Mouse (Mus musculus) hindbrain, embryonic 11.5 days (tissue): ENCODE data around the gene Gm47791. TPM values are rescaled to one million over a fixed set of nuclear protein-coding genes. Genes with fewer than 3 reads are reported as not detected.

Experiments used
- ATAC-seq: fragments of 200-750 bp; cut with Nextera tagmentation; 2 replicates; pipeline ENCODE4 v1.8.0; 2017; ENCODE audit warnings: mild to moderate bottlenecking, moderate TSS enrichment, moderate library complexity; ENCODE audit not compliant: low FRiP score
- DNase-seq: peaks from one replicate; pipeline ENCODE4 v3.0.0-alpha.2; 2015; ENCODE audit warnings: low spot score
- H3K27ac ChIP-seq: fragments of 300-500 bp; sonication (generic); 2 replicates; pipeline ENCODE4 v1.5.1; 2014; ENCODE audit warnings: mild to moderate bottlenecking, low read depth, low read length
- H3K27me3 ChIP-seq: fragments of 300-500 bp; sonication (generic); 2 replicates; pipeline ENCODE4 v1.6.1; 2014; ENCODE audit warnings: mild to moderate bottlenecking, low read length, moderate library complexity, mixed read lengths; ENCODE audit not compliant: control insufficient read depth, insufficient read depth
- H3K36me3 ChIP-seq: fragments of 300-500 bp; sonication (generic); 2 replicates; pipeline ENCODE4 v1.6.1; 2014; ENCODE audit warnings: mild to moderate bottlenecking, low read length, moderate library complexity, mixed read lengths; ENCODE audit not compliant: control insufficient read depth, insufficient read depth
- H3K4me1 ChIP-seq: fragments of 300-500 bp; sonication (generic); replicated peaks from 2 replicates; pipeline ENCODE4 v1.6.1; 2014; ENCODE audit warnings: low read length, mixed read lengths; ENCODE audit not compliant: control insufficient read depth, insufficient read depth
- H3K4me2 ChIP-seq: fragments of 300-500 bp; sonication (generic); replicated peaks from 2 replicates; pipeline ENCODE4 v1.6.1; 2014; ENCODE audit warnings: mild to moderate bottlenecking, low read depth, low read length
- H3K4me3 ChIP-seq: fragments of 300-500 bp; sonication (generic); 2 replicates; pipeline ENCODE4 v1.5.1; 2014; ENCODE audit warnings: low read depth, low read length
- H3K9ac ChIP-seq: fragments of 300-500 bp; sonication (generic); 2 replicates; pipeline ENCODE4 v1.6.1; 2014; ENCODE audit warnings: low read depth, low read length
- H3K9me3 ChIP-seq: fragments of 300-500 bp; sonication (generic); 2 replicates; pipeline ENCODE4 v1.6.1; 2016; ENCODE audit warnings: low read length; ENCODE audit not compliant: control insufficient read depth
- WGBS: fragments of 180-500 bp; shearing (Covaris S2); extraction: QIAGEN DNeasy Blood & Tissue Kit; methylation state at CpG from one replicate; pipeline ENCODE4 v1.1.7; 2014; 5-methylcytosine and 5-hydroxymethylcytosine counted together
- polyA plus RNA-seq: library from polyadenylated mRNA; unstranded; fragments of >200 nt; fragmentation: Nextera tagmentation; extraction: Ambion mirVana; gene quantifications from 2 replicates; pipeline ENCODE4 v1.2.1, GENCODE M21; 2014

Gene Gm47791
- polyA plus RNA-seq, 1 experiment from 2014 or later: not detected

DNA sequence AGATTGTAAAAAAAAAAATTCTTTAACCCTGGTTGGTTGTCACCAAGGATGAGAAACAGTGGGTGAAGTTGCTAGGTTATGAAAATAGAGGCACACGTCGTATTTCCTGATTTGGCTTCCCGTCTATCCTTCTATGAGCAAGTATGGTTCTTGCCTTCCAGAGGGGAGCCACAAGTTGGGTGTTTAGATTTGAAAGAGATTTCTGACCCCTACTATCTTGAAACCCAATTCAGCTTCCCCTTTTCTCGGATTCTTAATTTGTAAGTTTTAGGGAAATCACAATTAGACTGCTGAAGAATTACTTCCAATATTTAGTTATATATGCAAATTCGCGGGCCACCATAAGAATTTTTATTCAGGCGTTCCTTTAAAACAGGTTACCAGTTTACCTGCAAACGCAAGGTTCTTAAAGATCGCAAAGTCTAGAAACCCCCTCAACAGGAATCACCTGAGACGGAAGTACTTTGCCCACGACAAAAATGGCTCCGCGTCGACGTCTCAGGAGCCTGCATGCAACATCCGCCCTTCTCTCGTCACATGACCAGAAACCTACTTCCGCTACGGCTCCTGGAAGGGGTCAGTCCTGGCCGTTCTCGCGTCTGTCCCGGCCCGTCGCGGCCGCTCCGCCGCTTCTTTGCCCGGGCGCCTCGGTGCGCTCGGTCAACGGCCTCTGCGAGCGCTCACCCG, 46.6 kb downstream of the Gm47791 start, which contains the start of gene Mff:
Mff (plus strand) TSS at position 552 of the 687 bp plus-strand sequence.
- Histone ChIP-seq H3K9ac (peak within 1 kb of the TSS; percentile 96), H3K27ac (no peak within 1 kb of the TSS)
- 11% methylated on average over 38 of the region's 38 CpGs for WGBS

More for the DNA sequence above, 46.6 kb downstream of the Gm47791 start, which contains the start of gene Mff:
- Histone ChIP-seq H3K36me3 (no peaks in the 10 kb centered on the region), H3K4me2 (peak within 1 kb of the TSS; percentile 77), H3K9me3 (no peaks in the 10 kb centered on the region), H3K27me3 (no peaks in the 10 kb centered on the region), H3K4me1 (0 out of 2 replicates have a peak, but pooled peaks cover 2% of the 10 kb centered on the region), H3K4me3 (peak within 1 kb of the TSS; percentile 89)
- DNase-seq (peak; percentile 95), ATAC-seq (peak; percentile 99)

Other genes starting within 250 kb of the Gm47791 start
- gene Col4a4, start 184.4 kb downstream of the Gm47791 start, polyA plus RNA-seq: 0.15 TPM in 2 replicates
- 0.09 and 0.15 TPM in 2 replicates for gene Col4a3, start 184.3 kb downstream of the Gm47791 start, polyA plus RNA-seq
- gene Mff, start 46.4 kb downstream of the Gm47791 start, polyA plus RNA-seq: 279 and 298 TPM in 2 replicates
- not detected in 2 replicates for gene Tm4sf20, start 2.8 kb downstream of the Gm47791 start, polyA plus RNA-seq
- gene Agfg1, start 68.2 kb upstream of the Gm47791 start, polyA plus RNA-seq: 47.2 and 54.4 TPM in 2 replicates
- gene A030005L19Rik, start 142.1 kb upstream of the Gm47791 start, polyA plus RNA-seq: 0.20 TPM in 1 of 2 replicates, not detected in the other
- gene A030014E15Rik, start 153.7 kb upstream of the Gm47791 start, polyA plus RNA-seq: not detected in 2 replicates
- not detected in 2 replicates for gene Gm6217, start 160.2 kb upstream of the Gm47791 start, polyA plus RNA-seq
- gene A030003K21Rik, start 172.1 kb upstream of the Gm47791 start, polyA plus RNA-seq: not detected in 2 replicates
- gene Gm7544, start 184.8 kb upstream of the Gm47791 start, polyA plus RNA-seq: not detected in 2 replicates
- gene Gm47955, start 189.0 kb upstream of the Gm47791 start, polyA plus RNA-seq: not detected in 2 replicates
- not detected in 2 replicates for gene Gm47959, start 229.3 kb upstream of the Gm47791 start, polyA plus RNA-seq